Mouse (Mus musculus): ENCODE results near the gene Tchhl1. TPM values are rescaled to one million over a fixed set of nuclear protein-coding genes. Genes with fewer than 3 reads are reported as not detected.
"Not testable (repeated sequence)": the region's sequence is repeated elsewhere in the genome, so short reads cannot be mapped to it uniquely, and the experiment has no call there.

Tchhl1 gene
- 0.15 and 0.38 TPM in 2 replicates for polyA plus RNA-seq (2015; fragmentation: Nextera tagmentation; extraction: Ambion mirVana)

DNA sequence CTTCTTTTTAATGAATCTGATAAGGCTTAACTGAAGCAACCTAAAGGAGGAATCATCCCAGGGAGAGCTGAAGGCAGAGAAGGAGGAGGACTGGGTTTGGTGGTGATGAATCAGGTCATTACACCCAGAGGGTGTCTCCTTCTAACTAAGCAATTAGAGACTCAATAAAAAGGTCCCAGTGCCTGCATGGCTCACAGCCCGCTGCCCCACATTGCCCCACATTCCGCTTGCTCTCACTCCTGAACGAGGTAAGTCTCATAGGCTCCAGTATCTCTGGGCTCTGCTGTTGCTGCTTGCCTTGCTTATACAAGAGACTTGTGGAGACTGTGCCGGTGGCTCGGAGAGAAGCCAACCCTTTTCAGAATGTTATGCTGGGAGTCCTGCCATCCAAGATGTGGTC is at the start of gene Tchhl1:
TSS of gene Tchhl1 (plus strand) at position 194 of the 400 bp plus-strand sequence.
- Histone ChIP-seq H3K9me3 (replicated peaks) (no peaks in the 10 kb centered on the region), H3K27me3 (no peaks in the 10 kb centered on the region), H3K27ac (no peak within 1 kb of the TSS), H3K4me3 (replicated peaks) (no peak within 1 kb of the TSS), H3K36me3 (no peaks in the 10 kb centered on the region), H3K4me1 (0 out of 2 replicates have a peak, but pooled peaks cover 7% of the 10 kb centered on the region), H3K9ac (no peak within 1 kb of the TSS), H3K4me2 (no peak within 1 kb of the TSS)
- 15% methylated on average over 5 of the region's 5 CpGs for whole genome bisulfite sequencing
- peak; percentile 84 for ATAC-seq (replicated peaks; ENCODE audit: low FRiP score)

DNA sequence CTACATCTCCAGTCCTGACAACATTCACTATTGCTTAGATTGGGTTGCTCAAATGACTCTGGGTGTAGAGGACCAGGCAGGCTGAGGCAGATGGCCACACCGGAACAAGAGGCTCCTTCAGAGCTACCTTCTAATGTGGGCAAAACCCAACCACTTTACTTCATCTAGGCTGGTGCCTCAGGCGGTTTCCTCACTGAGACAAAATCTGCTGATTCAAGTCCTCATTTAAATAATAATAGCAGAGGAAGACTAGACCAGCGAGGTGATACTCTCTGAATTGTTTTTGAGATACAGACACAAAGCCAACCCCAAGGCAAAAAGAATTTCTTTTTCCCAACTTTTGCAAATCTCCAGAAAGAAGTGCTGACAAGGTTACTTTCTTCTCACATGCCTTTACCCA is 36.9 kb upstream of the Tchhl1 start:
- H3K4me2 ChIP-seq, result no peak overlapping the region
- no peaks in the 10 kb centered on the region for H3K36me3 ChIP-seq
- WGBS, result 58% methylated on average over 3 of the region's 3 CpGs
- H3K4me3 ChIP-seq (replicated peaks), result no peak overlapping the region
- no peak overlapping the region for H3K9ac ChIP-seq
- no peaks in the 10 kb centered on the region for H3K9me3 ChIP-seq (replicated peaks)
- ATAC-seq (replicated peaks; ENCODE audit: low FRiP score), result no peak
- H3K4me1 ChIP-seq, result no peaks in the 10 kb centered on the region
- H3K27ac ChIP-seq, result no peak overlapping the region
- H3K27me3 ChIP-seq, result no peaks in the 10 kb centered on the region

DNA sequence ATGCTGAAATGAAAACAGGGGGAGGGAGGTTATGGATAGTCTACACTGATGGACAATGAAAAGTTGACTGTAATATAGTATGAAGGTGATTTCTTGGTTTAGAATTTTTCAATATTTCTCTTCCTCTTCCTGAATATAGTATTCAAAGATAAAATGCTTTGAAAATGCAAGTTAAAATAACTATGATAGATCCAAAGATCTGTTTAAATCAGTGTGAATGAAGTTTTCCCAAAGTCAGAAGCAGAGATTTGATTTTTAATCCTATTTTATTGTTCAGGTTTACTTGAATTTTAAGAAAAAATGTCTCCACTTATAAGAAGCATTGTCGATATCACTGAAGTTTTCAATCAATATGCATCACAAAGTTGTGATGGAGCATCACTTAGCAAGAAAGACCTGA is 26.5 kb upstream of the Tchhl1 start, which contains the start of gene Tchh:
TSS of gene Tchh (plus strand) at position 301 of the 400 bp plus-strand sequence.
- WGBS, result 93% methylated on average over 1 of the region's 1 CpGs
- Histone ChIP-seq H3K4me3 (replicated peaks) (peak within 1 kb of the TSS; percentile 52), H3K9ac (no peak within 1 kb of the TSS)

DNA sequence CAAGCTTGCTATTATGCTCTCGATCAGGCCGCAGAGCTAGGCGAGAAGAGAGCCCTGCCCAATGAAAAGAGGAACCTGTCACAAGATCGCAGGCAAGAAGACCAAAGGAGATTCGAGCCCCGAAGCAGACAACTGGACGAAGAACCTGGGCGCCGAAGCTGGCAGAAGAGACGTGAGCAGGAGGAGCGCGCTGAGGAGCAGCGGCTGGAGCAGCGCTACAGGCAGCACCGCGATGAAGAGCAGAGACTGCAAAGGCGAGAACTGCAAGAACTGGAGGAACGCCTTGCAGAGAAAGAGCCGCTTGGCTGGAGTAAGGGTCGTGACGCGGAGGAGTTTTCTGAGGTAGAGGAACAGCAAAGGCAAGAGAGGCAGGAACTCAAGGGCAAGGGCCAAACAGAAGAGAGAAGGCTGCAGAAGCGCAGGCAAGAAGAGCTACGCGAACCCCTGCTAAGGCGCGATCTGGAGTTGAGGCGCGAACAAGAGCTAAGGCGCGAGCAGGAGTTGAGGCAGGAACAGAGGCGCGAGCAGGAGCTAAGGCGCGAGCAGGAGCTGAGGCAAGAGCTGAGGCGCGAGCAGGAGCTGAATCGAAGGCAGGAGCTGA is 25.0 kb upstream of the Tchhl1 start:
- ATAC-seq (replicated peaks; ENCODE audit: low FRiP score), result peak; percentile 16; the same call in 1 of the 2 replicates
- Histone ChIP-seq H3K4me3 (replicated peaks) (peak overlapping the region; percentile 52), H3K36me3 (no peaks in the 10 kb centered on the region), H3K9me3 (replicated peaks) (no peaks in the 10 kb centered on the region), H3K4me2 (peak overlapping the region; percentile 95), H3K27ac (no peak overlapping the region), H3K27me3 (peaks cover 63% of the 10 kb centered on the region), H3K4me1 (peaks cover 44% of the 10 kb centered on the region), H3K9ac (peak overlapping the region; percentile 45)
- under 1% methylated on average over 38 of the region's 38 CpGs for WGBS

More for the DNA sequence above, 26.5 kb upstream of the Tchhl1 start, which contains the start of gene Tchh:
- Histone ChIP-seq H3K4me1 (peaks cover 34% of the 10 kb centered on the region), H3K4me2 (peak within 1 kb of the TSS; percentile 95), H3K9me3 (replicated peaks) (no peaks in the 10 kb centered on the region), H3K27ac (no peak within 1 kb of the TSS), H3K36me3 (no peaks in the 10 kb centered on the region), H3K27me3 (peaks cover 57% of the 10 kb centered on the region)
- ATAC-seq (replicated peaks; ENCODE audit: low FRiP score), result no peak

DNA sequence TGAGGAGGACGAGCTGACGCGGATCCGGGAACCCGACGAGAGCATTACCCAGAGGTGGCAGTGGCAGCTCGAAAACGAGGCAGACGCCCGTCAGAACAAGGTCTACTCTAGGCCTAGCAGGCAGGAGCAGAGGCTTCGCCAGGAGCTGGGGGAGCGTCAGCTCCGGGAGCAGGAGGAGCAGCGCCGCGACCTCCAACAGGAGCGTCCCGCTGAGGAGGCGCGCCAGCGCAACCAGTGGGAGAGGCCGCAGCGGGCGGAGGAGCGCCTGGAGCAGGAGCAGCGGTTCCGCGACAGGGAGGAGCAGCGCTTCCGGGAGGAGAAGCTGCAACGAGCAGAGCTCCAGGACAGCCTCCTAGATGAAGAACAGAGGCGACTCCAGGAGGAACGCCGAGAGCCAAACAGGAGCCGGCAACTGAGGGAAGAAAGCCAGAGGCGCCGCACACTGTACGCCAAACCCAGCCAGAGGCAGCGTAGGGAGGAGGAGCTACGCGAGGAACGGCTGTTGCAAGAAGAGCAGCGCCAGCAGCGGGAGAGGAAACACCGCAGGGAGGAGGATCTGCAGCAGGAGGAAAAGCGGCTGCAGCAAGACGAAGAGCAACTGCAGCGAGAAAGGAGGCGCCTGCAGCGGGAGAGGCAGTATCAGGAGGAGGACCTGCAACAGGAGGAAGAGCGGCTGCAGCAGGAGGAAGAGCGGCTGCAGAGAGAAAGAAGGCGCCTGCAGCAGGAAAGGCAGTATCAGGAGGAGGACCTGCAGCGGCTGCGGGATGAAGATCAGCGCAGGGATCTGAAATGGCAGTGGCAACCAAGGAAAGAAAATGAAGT is 24.0 kb upstream of the Tchhl1 start:
- Histone ChIP-seq H3K36me3 (no peaks in the 10 kb centered on the region), H3K4me1 (peaks cover 44% of the 10 kb centered on the region), H3K9me3 (replicated peaks) (no peaks in the 10 kb centered on the region), H3K4me3 (replicated peaks) (peak overlapping the region; percentile 52), H3K27ac (peak overlapping the region; percentile 66), H3K9ac (peak overlapping the region; percentile 45), H3K4me2 (peak overlapping the region; percentile 95), H3K27me3 (peaks cover 58% of the 10 kb centered on the region)
- ATAC-seq (replicated peaks; ENCODE audit: low FRiP score), result peak; percentile 85
- WGBS, result under 1% methylated on average over 56 of the region's 56 CpGs

DNA sequence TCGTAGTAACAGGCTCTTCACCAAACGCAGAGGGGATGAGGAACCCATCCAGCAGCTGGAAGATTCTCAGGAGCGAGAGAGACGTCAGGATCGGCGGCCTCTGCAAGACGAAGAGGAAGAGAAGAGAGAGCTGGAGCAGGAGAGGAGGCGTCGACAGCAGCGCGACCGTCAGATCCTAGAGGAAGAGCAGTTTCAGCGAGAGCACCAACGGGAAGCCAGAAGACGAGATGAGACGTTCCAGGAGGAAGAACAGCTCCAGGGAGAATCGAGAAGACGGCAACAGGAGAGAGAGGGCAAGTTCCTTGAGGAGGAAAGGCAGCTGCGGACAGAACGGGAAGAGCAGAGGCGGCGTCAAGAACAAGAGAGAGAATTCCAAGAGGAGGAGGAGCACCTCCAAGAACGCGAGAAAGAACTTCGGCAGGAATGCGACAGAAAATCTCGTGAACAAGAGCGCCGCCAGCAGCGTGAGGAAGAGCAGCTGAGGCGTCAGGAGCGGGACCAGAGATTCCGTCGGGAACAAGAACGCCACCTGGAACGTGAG is 23.3 kb upstream of the Tchhl1 start:
- H3K27ac ChIP-seq, result peak overlapping the region; percentile 66; the same call in 1 of the 2 replicates
- ATAC-seq (replicated peaks; ENCODE audit: low FRiP score), result no peak

DNA sequence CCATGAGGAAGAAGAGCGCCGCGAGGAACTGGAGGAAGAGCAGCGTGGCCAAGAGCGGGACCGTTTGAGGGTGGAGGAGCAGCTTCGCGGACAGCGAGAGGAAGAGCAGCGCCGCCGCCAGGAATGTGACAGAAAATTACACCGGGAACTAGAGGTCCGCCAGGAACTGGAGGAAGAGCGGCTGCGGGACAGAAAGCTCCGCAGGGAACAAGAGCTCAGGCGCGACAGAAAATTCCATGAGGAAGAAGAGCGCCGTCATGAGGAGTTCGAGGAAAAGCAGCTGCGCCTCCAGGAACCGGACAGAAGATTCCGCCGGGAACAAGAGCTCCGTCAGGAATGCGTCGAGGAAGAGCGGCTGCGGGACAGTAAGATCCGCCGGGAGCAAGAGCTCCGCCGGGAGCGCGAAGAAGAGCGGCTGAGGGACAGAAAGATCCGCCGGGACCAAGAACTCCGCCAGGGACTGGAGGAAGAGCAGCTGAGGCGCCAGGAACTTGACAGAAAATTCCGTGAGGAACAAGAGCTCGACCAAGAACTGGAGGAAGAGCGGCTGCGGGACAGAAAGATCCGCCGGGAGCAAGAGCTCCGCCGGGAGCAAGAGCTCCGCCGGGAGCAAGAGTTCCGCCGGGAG is 22.3 kb upstream of the Tchhl1 start:
- Histone ChIP-seq H3K4me1 (peaks cover 44% of the 10 kb centered on the region), H3K9me3 (replicated peaks) (no peaks in the 10 kb centered on the region), H3K4me3 (replicated peaks) (peak overlapping the region; percentile 52), H3K4me2 (peak overlapping the region; percentile 95), H3K9ac (peak overlapping the region; percentile 42), H3K27me3 (peaks cover 54% of the 10 kb centered on the region), H3K36me3 (no peaks in the 10 kb centered on the region), H3K27ac (no peak overlapping the region)
- no peak for ATAC-seq (replicated peaks; ENCODE audit: low FRiP score)
- WGBS, result 1% methylated on average over 54 of the region's 54 CpGs

More for the DNA sequence above, 23.3 kb upstream of the Tchhl1 start:
- Histone ChIP-seq H3K36me3 (no peaks in the 10 kb centered on the region), H3K4me2 (peak overlapping the region; percentile 95), H3K9me3 (replicated peaks) (no peaks in the 10 kb centered on the region), H3K27me3 (peaks cover 60% of the 10 kb centered on the region), H3K4me1 (peaks cover 44% of the 10 kb centered on the region), H3K9ac (peak overlapping the region; percentile 45; the same call in 1 of the 2 replicates), H3K4me3 (replicated peaks) (peak overlapping the region; percentile 52)
- under 1% methylated on average over 36 of the region's 36 CpGs for WGBS

DNA sequence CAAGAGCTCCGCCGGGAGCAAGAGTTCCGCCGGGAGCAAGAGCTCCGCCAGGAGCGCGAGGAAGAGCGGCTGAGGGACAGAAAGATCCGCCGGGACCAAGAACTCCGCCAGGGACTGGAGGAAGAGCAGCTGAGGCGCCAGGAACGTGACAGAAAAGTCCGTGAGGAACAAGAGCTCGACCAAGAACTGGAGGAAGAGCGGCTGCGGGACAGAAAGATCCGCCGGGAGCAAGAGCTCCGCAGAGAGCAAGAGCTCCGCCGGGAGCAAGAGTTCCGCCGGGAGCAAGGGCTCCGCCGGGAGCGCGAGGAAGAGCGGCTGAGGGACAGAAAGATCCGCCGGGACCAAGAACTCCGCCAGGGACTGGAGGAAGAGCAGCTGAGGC is 21.8 kb upstream of the Tchhl1 start:
- not testable (repeated sequence) for H3K9me3 ChIP-seq (replicated peaks); H3K36me3 ChIP-seq
- H3K4me2 ChIP-seq, result peak overlapping the region; percentile 95
- peaks cover 57% of the 10 kb centered on the region for H3K27me3 ChIP-seq
- peak; percentile 5; the same call in 1 of the 2 replicates for ATAC-seq (replicated peaks; ENCODE audit: low FRiP score)
- 0 out of 2 replicates have a peak overlapping the region, but pooled peaks have one; percentile 24 for H3K27ac ChIP-seq
- peak overlapping the region; percentile 52 for H3K4me3 ChIP-seq (replicated peaks)
- peaks cover 44% of the 10 kb centered on the region for H3K4me1 ChIP-seq
- peak overlapping the region; percentile 42 for H3K9ac ChIP-seq
- 1% methylated on average over 32 of the region's 32 CpGs for WGBS

DNA sequence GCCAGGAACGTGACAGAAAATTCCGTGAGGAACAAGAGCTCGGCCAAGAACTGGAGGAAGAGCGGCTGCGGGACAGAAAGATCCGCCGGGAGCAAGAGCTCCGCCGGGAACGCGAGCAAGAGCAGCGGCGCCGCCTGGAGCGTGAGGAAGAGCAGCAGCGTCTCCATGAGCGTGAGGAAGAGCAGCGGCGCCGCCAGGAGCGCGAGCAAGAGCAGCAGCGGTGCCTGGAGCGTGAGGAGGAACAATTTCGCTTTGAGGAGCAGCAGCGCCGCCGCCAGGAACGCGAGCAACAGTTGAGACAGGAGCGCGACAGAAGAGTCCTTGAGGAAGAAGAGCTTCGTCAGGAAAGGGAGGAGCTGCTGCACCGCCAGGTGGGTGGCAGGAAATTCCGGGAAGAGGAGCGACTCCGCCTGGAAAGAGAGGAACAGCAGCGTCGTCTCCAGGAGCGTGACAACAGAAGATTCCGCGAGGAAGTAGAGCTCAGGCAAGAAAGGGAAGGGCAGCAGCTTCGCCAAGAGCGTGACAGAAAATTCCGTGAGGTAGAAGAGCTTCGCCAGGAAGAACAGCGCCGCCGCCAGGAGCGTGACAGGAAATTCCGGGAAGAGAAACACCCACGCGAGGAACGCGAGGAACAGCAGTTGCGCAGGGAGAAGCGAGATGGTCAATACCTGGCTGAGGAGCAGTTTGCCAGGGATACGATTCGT is 21.3 kb upstream of the Tchhl1 start:
- WGBS, result under 1% methylated on average over 59 of the region's 59 CpGs
- Histone ChIP-seq H3K4me3 (replicated peaks) (peak overlapping the region; percentile 52), H3K9ac (peak overlapping the region; percentile 42), H3K27me3 (peaks cover 54% of the 10 kb centered on the region), H3K4me2 (peak overlapping the region; percentile 95), H3K36me3 (no peaks in the 10 kb centered on the region), H3K27ac (peak overlapping the region; percentile 24; the same call in 1 of the 2 replicates), H3K9me3 (replicated peaks) (no peaks in the 10 kb centered on the region), H3K4me1 (peaks cover 44% of the 10 kb centered on the region)
- ATAC-seq (replicated peaks; ENCODE audit: low FRiP score), result peak; percentile 71

DNA sequence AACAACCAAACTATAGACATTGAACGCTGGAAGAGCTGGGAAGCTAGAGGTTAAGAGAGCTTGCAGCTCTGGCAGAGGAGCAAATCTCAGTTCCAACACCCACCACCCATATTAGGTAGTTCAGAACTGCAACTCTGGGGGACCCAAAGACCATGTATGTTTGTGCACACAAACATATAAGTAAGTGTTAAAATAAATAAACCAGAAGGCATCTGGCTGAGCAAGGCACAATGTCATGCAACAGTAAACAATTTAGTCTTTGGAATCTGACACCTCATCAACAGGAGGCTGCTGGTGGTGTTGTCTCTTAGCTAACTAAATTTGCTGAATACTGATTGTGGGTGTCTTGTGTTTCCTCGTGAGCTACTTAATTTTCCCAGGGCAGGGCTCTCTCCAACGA is 2.0 kb upstream of the Tchhl1 start:
- WGBS, result 58% methylated on average over 3 of the region's 3 CpGs
- Histone ChIP-seq H3K27ac (no peak overlapping the region), H3K36me3 (no peaks in the 10 kb centered on the region), H3K9ac (no peak overlapping the region), H3K4me2 (no peak overlapping the region), H3K4me1 (0 out of 2 replicates have a peak, but pooled peaks cover 7% of the 10 kb centered on the region), H3K9me3 (replicated peaks) (no peaks in the 10 kb centered on the region), H3K4me3 (replicated peaks) (no peak overlapping the region), H3K27me3 (no peaks in the 10 kb centered on the region)
- no peak for ATAC-seq (replicated peaks; ENCODE audit: low FRiP score)

DNA sequence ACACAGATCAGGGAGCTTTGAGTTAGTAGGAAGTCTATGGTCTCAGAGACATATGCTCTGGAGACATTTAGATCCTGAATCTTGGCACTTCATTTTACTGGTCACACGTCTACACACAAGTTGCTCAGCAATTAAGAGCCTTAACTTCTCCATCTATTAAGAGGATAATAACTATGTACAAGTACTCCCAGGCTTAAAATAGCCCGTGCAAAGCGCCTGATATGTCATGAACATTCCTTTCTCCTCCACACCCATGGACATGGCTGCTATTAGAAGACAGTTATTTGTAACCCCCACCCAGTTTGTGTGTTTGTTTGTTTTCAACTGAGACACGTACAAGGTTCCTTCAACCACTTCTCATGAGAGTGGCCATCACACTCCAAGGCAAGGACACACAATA is 1.4 kb upstream of the Tchhl1 start:
- WGBS, result 82% methylated on average over 4 of the region's 4 CpGs
- H3K4me2 ChIP-seq, result no peak overlapping the region
- H3K9me3 ChIP-seq (replicated peaks), result no peaks in the 10 kb centered on the region
- H3K9ac ChIP-seq, result no peak overlapping the region
- no peak overlapping the region for H3K27ac ChIP-seq
- H3K27me3 ChIP-seq, result no peaks in the 10 kb centered on the region
- no peak for ATAC-seq (replicated peaks; ENCODE audit: low FRiP score)
- H3K36me3 ChIP-seq, result no peaks in the 10 kb centered on the region
- no peak overlapping the region for H3K4me3 ChIP-seq (replicated peaks)
- H3K4me1 ChIP-seq, result 0 out of 2 replicates have a peak, but pooled peaks cover 7% of the 10 kb centered on the region

Data from kidney, embryonic 15.5 days (tissue).